Mouse (Mus musculus) erythroid progenitor cell, adult 5-6 weeks (primary cell): ENCODE results near the gene Ap3m1. TPM values are rescaled to one million over a fixed set of nuclear protein-coding genes. Genes with fewer than 3 reads are reported as not detected.
A peak's percentile ranks its signal among the peaks of the same experiment; 100 is the strongest.
"Not testable (repeated sequence)": the region's sequence is repeated elsewhere in the genome, so short reads cannot be mapped to it uniquely, and the experiment has no call there.

Experiments used
- ATAC-seq: replicated peaks from 2 replicates; pipeline ENCODE4 v1.8.0; 2016; ENCODE audit warnings: moderate number of reproducible peaks, mild to moderate bottlenecking, moderate TSS enrichment, inconsistent platforms; ENCODE audit not compliant: poor library complexity, low FRiP score, severe bottlenecking
- total RNA-seq, 2 experiments: library from RNA; stranded (forward) in 1 of 2; stranded (reverse) in 1 of 2; fragments of 150-400 nt in 1 of 2; fragments of 186-747, 209-891 nt in 1 of 2; gene quantifications; 2 replicates each; pipeline versions ENCODE4 v1.2.3 to v1.2.4; 2015 to 2017; ENCODE audit warnings: low replicate concordance in 2 of 2

Ap3m1 gene
- total RNA-seq (2015; ENCODE audit: low replicate concordance) (9.7 and 18.4 TPM in 2 replicates), total RNA-seq (2017; ENCODE audit: low replicate concordance) (34.5 and 53.3 TPM in 2 replicates)

DNA sequence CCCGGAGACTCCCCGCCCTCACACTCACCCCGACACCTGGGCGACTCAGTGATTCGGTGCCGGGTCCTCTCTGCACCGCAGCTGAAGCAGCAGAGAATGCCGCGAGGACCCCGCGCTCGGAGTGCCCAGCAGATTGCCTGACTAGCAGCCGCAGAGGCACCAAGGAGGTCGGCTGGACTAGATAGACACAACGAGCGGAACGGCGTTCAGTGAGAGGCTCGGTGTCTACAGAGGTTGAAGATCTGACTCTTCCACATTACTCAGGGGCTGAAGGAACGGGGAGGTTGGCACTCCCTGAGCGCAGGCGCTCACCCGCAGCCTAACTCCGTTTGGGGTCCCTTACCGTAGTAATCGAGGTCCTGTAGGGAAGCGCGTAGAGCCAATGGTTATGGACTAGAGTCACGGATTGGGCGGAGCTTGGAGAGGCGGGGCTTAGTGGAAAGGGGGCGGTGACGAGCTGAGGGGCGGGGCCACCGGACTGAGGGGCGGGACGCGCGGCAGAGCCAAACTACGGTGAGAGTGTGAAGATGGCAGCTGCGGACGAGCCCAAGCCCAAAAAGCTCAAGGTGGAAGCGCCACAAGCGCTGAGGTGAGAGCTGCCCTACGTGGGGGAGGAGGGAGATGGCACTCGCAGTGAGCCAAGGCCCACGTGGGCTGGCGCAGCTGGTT lies at the start of gene Ap3m1, which contains the start of gene Adk:
TSS of gene Ap3m1 (minus strand) at position 397 of the 669 bp plus-strand sequence.
TSS of gene Adk (plus strand) at position 463 of the 669 bp plus-strand sequence.
- peak; percentile 91 for ATAC-seq

DNA sequence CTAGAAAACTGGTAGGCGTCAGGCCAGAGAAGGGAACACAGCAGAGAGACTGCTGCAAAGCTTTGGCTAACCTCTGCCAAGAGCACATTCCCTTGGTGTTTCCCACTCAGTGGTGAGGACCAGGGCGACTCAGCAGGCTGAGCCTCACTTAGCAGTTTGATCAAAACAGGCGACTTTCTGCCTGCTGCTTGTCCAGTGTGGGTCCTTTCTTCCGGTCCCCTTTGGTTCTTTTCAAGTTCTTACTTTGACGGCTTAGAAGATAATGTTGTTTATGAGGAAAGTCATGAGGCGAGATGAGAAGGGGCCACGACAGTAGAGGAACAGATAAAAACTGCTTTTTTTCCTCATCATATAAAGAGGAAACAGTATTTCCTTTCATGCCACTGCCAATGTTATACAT lies 49.3 kb upstream of the Ap3m1 start:
- ATAC-seq, result no peak

DNA sequence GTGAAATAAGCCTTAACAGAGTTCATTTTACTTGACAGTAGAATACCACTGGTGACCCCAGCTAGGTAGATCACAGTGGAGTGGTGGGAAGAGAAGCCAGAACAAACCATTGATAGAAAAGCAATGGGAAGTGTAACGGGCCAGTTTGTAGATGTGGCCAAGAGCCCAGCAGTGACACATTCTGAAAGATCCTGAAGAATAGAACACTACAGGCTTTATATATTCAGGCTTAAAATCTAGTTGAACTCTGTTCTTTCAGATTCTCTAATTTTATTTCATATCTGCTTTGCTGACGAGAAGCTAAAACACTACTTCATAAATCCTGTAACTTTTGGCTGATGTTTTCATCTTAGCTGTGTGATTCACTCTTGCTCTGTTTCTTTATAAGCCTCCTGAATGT lies 48.6 kb upstream of the Ap3m1 start:
- no peak for ATAC-seq

DNA sequence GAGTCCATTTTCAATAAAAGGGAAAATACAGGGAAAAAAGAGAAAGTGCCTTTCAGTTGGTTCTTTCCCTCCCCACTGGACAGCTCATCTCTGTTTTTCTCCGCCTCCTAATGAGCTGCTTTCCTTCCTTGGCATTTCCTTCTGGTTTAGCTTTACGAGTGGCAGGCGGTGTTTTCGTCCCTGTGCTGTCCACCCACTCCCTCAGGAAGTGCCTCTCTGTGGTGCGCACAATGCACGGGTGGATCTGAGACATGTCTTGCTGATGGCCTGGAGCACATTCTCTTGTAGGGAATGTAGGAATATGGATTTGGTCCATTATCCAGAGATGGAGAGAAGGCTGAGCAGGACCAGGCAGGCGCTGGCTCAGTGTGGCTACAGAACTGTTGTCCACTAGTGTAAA lies 47.1 kb upstream of the Ap3m1 start:
- ATAC-seq, result no peak

DNA sequence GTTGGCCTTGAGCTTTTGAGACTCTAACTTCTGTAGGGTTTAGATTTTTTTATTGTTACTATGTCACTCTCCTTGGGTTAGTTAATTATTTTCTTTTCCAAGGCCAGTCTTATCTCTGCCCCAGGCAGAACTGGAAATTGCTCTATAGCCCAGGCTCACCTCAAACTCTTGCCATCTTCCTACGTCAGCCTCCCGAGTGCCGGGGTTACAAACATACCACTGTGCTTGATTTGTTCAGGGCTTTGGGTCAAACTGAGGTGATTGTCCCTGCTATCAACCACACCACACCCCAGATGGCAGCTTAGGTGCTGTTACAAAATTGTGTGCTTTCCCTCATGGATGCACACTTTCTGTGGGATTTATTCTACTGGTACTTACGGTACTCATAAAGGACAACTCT lies 44.4 kb upstream of the Ap3m1 start:
- ATAC-seq, result no peak

DNA sequence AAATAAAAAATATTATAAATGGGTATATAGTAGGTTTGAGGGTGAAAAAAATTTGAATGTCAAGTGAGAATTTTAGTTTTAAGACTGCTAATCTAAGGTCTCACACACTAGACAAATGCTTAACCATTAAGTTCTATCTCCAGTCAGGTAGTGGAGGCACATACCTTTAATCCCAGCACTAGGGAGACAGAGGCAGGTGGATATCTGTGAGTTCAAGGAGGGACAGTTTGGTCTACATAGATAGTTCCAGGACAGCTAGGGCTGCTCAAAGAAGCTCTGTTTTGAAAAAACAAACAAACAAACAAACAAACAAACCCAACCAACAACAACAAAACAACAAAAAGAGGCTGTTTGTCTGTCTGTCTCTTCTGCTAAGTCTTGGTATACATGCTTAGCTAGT lies 44.0 kb upstream of the Ap3m1 start:
- ATAC-seq, result no peak

DNA sequence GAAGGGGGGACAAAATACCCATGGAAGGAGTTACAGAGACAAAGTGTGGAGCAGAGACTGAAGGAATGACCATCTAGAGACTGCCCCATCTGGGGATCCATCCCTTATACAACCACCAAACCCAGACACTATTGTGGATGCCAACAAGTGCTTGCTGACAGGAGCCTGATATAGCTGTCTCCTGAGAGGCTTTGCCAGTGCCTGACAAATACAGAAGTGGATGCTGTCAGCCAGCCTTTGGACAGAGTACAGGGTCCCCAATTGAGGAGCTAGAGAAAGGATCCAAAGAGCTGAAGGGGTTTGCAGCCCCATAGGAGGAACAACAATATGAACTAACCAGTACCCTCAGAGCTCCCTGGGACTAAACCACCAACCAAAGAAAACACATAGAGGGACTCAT lies 41.9 kb upstream of the Ap3m1 start:
- not testable (repeated sequence) for ATAC-seq

DNA sequence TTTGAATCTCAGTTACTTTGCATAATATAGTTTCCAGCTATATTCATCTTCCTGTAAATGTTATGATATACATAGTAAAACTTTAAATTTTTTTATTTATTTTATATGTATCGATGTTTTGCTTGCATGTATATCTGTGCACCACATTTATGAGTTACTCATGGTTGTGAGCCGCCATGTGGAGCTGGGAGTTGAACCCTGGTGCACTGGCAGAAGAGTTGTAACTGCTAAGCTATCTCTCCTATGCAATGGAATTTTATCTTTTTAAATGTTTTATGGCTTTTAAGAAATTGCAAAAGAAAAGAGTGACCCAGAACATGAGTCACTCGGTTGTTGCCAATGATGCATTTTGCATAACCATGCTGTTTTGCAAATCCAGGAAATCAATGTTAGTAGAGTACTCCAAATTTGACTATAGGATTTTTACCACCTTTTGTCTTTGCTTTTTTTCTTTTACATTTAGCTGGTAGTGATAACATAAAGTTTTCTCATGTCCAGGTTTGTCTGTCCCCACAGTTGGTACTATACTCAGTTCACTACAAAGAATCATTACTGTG lies 38.7 kb upstream of the Ap3m1 start:
- no peak for ATAC-seq

DNA sequence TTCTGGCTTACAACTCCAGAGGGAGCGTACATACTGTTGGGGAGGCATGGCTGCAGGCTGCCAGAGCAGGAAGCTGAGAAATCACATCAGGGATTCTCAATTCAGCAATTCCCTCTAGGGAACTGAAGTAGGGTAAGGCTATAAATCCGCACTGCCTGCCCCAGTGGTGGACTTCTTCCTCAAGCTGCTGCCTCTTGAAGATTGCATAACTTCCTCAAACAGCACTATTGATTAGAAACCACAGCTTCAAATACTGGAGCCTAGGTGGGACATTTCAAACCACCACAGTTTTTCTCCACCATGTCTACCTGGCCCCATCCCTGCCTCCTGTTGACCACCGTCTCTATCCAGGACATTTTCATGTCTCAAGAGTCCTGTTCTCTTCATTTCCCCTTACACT lies 38.1 kb upstream of the Ap3m1 start:
- ATAC-seq, result no peak

DNA sequence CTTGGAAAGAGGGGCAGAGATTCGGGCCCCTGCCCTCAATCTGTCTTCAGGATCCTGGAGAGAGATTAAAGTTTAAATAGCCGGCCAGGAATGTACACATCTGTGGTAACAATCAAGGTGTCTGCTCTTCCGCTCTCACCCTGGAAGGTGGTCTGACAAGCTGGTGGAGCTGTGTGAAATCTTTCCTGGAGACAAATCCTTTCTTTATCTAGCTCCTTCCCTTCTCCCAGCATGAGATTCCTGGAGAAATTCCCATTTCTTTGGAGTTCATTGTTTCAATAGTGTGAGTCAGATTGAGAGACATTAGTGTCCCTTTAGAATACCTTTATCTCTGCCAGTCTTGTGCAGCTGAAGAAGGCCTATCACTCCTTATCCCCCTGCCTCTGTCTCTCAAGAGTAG lies 36.4 kb upstream of the Ap3m1 start:
- no peak for ATAC-seq

DNA sequence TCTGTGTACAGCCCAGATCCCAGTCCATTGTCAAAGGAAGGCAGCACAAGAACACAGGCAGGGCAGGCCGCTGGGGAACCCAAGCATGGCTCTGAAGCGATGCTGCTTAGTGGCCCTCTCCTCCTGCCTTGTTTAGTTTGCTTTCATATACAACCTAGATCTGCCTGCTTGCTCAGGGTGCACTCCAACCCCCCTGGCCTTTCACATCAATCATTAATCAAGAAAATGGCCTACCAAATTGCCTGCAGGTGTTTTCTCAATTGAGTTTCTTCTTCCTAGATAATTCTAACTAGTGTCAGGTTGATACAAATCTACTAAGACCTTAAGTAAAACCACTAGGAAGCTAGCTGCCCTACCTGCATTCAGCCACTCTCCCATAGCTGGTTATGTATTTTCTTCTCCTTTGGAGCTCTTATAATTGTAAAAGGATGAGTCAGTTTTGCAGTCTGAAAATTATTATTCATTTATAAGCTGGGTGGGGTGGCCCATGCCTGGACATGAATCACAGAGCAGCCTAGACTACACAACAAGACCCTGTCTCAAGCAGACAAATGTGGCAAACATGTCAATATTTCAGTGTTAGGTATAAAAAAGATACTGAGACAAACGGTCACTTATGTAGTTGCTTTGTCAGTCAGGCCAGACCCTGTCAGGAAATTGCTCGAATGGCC lies 35.2 kb upstream of the Ap3m1 start:
- no peak for ATAC-seq

DNA sequence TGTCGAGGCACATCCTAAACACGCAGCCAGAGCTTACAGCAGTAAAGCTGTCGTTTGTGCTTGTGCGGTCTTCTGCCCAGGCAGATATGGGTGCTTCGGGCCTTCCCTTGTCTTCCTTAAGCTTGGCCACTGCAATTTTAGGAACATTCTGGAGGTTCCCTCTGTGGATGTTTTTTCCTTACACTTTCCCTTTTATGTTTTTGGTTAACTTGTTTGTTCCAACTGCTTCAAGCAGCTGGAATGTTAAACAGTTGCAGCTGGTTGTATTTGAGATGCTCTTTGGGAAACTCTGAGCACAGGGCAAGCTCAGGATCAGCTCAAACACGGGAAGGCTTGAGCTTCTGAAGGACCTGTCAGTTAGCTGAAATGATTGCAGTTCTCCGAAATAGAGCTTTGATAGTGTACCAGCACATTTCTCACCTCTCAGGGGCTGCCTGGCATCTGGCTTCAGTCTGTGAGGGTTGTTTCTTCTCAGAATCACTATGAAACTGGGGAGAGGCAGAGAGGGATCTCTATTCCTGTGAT lies 34.6 kb upstream of the Ap3m1 start:
- ATAC-seq, result no peak

DNA sequence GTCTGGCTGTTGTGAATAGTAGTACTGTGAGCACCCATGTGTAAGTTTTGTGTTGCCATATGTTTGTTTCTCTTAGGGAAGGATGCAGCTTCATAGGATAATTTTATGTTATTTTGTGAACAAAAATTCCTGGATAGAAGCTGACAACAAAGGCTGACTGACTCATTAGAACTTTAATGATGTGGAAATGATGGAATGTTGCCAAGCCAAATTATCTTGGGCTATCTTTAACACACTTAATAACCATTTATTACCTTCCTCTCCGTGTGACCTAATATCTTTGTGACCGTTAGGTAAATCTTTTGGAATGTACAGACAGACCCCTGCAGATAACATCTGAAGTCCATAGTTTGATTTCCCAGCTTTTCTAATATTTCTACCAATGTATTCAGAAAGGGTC lies 33.8 kb upstream of the Ap3m1 start:
- ATAC-seq, result no peak

DNA sequence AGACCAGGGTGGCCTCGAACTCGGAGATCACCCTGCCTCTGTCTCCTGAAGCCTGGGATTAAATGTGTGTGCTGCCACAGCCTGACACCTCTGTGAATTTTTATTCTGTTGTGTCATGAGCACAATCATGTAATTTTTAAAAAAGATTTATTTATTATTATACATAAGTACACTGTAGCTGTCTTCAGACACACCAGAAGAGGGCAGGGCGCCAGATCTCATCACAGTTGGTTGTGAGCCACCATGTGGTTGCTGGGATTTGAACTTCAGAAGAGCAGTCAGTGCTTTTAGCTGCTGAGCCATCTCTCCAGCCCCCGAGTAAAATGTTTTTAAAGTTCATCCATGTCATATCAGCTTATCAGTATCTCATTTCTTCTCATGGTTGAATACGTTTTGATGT lies 33.4 kb upstream of the Ap3m1 start:
- ATAC-seq, result no peak

DNA sequence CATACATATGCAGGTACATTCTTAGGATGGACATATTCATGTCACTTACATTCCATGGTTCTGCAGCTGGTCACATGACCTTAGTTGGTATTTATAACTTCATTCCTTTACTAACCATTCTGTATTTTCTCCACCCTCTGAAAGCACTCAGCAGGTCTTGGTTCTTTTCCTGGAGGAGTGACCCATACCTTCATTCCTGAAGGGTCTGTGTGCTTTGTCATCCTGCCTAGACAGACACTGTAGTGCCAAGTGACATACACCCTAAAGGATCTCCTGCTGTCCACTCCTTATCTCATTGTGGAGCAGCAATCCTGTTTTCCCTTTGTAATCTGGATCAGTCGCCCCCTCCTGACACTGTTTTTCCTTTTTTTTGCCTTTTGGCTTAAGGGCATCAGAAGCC lies 30.5 kb upstream of the Ap3m1 start:
- no peak for ATAC-seq

DNA sequence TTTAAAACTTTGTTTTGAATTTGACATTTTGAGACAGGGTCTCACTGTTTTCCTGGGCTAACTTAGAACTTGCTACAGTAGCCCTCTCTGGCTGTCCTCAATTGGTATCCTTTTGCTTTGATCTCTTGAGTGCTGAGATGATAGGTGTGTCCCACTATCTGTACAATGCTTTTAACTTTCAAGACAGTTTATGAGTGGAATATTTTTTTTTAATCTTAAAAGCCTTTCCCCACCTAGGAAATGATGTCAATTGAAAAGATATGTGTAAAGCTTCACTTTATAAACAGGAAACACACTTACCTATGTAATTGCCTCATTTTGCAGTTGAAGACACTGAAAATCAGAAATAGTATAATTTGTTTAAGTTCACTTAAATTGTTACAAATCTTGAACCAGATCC lies 26.2 kb upstream of the Ap3m1 start:
- ATAC-seq, result no peak

DNA sequence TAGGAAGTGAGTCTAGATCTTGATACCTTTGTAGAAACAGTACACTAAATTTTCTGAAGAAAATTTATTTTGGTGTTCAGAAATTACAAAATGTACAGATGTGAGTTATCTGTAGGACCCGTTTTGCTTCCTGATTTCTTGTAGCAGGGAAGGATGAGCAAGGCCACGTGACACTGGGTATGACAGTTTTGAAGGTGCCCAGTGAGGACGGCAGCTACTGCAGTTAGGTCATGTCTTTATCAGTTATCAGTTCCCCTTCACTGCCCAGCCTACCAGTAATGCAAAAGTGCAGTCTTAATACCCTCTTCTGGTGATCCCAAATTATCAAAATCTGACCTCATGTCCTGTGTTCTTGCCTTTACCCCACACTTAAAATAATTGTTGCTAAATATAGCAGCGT lies 25.6 kb upstream of the Ap3m1 start:
- ATAC-seq, result no peak

DNA sequence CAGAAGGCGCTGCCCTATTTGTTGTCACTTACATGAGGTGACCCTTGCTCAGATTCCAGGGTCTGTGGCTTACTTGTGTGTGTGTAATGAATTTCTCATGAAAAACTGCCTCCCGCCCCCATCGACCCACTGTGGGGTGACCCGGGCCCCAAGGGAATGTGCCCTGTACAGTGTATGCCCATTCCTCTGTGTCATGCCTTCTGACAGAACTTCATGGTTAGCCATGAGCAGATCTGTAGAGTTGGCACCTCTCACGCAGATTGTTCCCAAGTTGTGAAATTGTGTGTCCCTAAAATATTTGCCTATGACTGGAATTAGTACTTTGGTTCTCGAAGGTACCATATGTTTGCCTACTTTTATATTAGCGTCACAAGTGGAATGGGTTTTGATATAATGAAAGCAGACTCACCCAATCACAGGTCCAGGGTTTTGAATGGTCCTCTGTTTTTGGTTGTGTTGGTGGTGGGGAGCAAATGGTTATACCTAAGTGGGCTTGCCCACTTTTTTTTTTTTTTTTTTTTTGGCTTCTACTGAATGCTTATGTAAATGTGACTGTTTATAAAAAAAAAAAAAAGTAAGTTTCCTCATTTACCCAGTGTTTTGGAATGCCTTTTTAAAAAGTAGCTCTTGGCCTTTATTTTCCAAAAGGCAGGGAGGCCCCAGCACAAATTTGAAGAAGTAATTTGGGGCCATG lies 24.3 kb upstream of the Ap3m1 start:
- ATAC-seq, result peak; percentile 16; the same call in 1 of the 2 replicates

DNA sequence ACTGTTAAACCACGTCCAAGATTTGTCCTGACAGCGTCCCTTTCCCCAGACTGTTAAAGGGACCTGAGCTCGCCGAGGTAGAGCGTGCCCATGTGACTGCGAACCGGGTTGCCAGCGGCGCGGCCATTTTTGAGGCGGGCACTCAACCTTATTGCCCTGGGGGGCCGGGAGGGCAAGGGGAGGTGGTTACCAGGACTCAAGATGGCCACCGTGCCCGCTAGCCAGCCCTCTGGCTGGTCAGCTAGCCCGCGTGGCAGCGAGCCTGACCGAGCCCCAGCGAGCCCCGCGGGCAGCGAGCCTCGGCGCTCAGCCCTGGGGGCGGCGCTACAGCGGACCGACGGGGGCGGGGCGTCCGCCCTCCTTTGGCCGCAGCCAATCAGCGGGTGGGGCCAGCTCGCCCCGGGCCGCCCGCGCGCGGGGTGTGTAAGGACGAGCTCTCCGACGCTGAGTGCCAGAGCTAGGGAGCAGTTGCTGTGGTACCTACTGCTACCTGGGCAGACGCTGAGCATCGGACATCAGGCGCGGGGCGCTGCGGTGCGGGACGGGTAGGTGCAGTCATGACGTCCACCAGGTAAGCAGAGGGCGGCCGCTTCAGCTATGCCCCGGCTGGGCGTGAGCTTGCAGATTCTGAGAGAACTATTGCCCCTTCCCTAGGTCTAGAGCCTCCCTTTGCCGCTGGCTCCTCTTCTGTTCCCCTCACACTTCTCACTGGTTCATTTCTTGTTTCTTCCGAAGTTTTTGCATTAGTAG lies 23.6 kb upstream of the Ap3m1 start:
- ATAC-seq, result peak; percentile 91
